Mouse (Mus musculus) heart, postnatal 0 days (tissue): ENCODE results near the gene Nab2.

Experiments used
- CTCF ChIP-seq: IDR thresholded peaks from 2 replicates; pipeline ENCODE4 v1.5.1; 2016; ENCODE audit warnings: antibody characterized with exemption, control low read depth, low read depth
- EP300 ChIP-seq: IDR thresholded peaks from 2 replicates; pipeline ENCODE4 v1.6.1; 2016; ENCODE audit warnings: antibody characterized with exemption, low read depth

DNA sequence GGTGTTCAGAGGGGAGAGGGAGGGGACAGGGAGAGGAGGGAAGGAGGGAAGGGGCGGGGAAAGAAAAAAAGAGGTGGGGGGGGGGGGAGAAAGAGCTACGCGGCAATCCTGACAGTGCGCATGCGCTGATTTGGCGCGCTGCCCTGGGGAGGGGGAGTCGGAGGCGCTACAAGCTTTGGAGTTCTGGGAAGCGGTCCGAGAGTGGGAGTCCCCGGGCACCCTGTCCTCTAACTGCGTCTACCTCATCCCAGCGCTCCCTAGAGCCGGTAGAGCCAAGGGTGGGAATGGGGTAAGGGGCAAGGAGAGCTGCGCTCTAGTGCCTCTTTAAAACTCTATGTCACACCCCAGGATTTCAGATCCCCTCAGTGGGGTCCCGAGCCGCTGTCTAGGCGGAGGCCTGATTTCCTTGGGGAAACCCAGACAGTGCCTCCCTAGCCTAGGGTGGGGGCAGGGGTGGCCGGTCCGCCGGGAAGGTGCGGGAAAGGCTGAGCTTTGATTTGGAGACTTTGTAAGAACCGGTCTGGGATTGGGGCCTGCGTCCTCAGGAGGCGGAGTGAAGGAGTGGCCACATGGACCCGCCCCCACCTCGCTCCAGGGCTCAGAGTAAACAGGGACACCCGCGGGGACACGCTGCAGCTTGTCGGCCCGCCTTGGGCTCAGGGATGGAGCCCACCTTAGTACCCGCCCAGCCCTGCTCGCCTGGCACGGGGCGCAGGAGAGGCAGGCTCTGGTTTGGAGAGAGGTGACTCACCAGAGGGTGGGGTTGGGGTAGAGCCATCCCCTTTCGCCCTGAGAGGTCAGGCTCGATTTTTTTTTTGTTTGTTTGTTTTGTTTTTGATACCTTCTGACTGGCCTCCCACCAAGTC, 46.9 kb downstream of the Nab2 start:
- TF ChIP-seq CTCF (no peak), EP300 (peak; percentile 51; the same call in 1 of the 2 replicates)
